7 mouse cellular contexts compared by ENCODE assay signal in the genomic region with DNA sequence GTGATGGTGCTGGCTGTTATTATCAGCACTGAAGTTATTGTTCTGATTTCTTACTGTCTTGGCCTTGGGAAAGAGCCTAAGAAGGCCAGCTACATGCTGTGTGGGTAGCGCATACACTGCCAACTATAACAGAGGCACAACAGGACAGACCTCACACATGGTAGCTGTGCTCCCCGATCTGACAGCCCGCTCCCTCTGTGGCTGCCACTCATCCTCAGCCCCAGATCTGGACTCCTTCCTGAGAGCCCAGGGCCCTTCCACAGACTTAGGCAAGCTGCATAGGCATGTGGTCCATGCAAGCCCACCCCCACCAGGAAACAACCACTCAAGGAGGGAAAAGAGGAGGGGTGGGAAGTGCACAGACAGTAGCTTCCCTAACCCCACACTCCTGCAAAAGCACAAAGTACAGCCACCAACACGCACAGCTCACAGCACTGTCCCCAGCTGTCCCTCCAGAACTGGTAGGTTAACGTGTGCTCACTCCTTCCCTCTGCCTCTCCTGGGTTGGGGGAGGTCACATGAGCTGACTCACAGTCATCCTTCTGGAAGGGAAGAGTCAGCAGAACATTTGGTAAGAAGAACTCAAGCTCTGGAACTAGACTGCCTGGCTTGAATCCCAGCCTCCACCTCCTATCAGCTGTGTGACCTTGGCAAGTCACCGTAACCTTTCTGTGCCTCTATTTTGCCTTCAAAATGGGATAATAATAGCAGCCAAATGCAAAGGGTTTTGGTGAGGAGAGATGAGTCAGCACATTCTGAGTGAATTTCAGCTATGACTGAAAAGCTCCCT.
DNase-seq lines count a peak whose midpoint lies in the region; TF ChIP-seq lines count a peak whose summit lies in the region.

No protein-coding gene starts in this region.

- DNase-seq in layer of hippocampus, adult 2 months (ENCODE audit: low spot score in 2 of 2): no peak
- DNase-seq in layer of hippocampus, postnatal 14 days (ENCODE audit: low spot score in 2 of 2): no peak
- DNase-seq in Muller cell, postnatal 12 days (ENCODE audit: inconsistent ontology term): peak; percentile 79
- peak; percentile 87 for DNase-seq in adrenal gland, postnatal 14 days
- peak; percentile 69 for DNase-seq in left cerebral cortex, postnatal 4 days
- no peak for DNase-seq in thymus, postnatal 25 days
- DNase-seq in cerebellum, adult 9-11 months: no peak

- TF ChIP-seq CTCF in layer of hippocampus, adult 2 months (conservative IDR thresholded peaks at IDR 0.05): no peak

- intact Hi-C loops in left cerebral cortex, postnatal 4 days (cut with DNase I): loop anchor here (10.0 kb wide), 1 partner anchor 45 kb away; no protein-coding TSS in a partner anchor

- no peak overlapping the region for H3K4me3 ChIP-seq in layer of hippocampus, adult 2 months

- peak overlapping the region; percentile 97 for H3K27ac ChIP-seq in layer of hippocampus, adult 2 months

Comparison
In these comparisons a context has a peak if more than half of its experiments do, and no peak if none do; other contexts are left out.
1. DNase-seq: peak in Muller cell, postnatal 12 days (single experiment), adrenal gland, postnatal 14 days (single experiment) and left cerebral cortex, postnatal 4 days (single experiment); none in layer of hippocampus, adult 2 months (0 of 2), layer of hippocampus, postnatal 14 days (0 of 2), thymus, postnatal 25 days (single experiment) and cerebellum, adult 9-11 months (single experiment).